Mouse (Mus musculus): ENCODE data around the gene Zfp819.

GRCm38 (mm10) chr7:43613816-43614551, 7.0 kb downstream of the Zfp819 start:
- TF ChIP-seq CTCF (IDR thresholded peaks at IDR 0.05; ENCODE audit: insufficient read depth, low read depth, low read length): no peak
- TF ChIP-seq POLR2A (IDR thresholded peaks at IDR 0.05; ENCODE audit: insufficient read depth, low read depth, low read length): no peak

Data from olfactory bulb, adult 2 months (tissue).